Mouse (Mus musculus) heart, postnatal 0 days (tissue): Measurements from ENCODE around the gene Gabarapl1. TPM values are rescaled to one million over a fixed set of nuclear protein-coding genes. Genes with fewer than 3 reads are reported as not detected.

Experiments
- ATAC-seq: fragments of 200-750 bp; cut with Nextera tagmentation; 2 replicates; pipeline ENCODE4 v1.8.0; 2017; ENCODE audit warnings: low read depth, moderate number of reproducible peaks, moderate library complexity; ENCODE audit not compliant: insufficient read depth
- DNase-seq: peaks from one replicate; pipeline ENCODE4 v3.0.0-alpha.2; 2016; ENCODE audit warnings: low spot score
- H3K27ac ChIP-seq: fragments of 300-500 bp; sonication (generic); 2 replicates; pipeline ENCODE4 v1.5.1; 2014; ENCODE audit warnings: low read depth, mild to moderate bottlenecking
- H3K27me3 ChIP-seq: fragments of 300-500 bp; sonication (generic); 2 replicates; pipeline ENCODE4 v1.6.1; 2014; ENCODE audit warnings: low read length, mixed read lengths; ENCODE audit not compliant: control insufficient read depth, insufficient read depth
- H3K36me3 ChIP-seq: fragments of 300-500 bp; sonication (generic); replicated peaks from 2 replicates; pipeline ENCODE4 v1.6.1; 2014; ENCODE audit warnings: low read length, mixed read lengths; ENCODE audit not compliant: control insufficient read depth, insufficient read depth
- H3K4me1 ChIP-seq: fragments of 300-500 bp; sonication (generic); 2 replicates; pipeline ENCODE4 v1.6.1; 2014; ENCODE audit warnings: antibody characterized with exemption; ENCODE audit not compliant: control insufficient read depth, insufficient read depth
- H3K4me2 ChIP-seq: fragments of 300-500 bp; sonication (generic); 2 replicates; pipeline ENCODE4 v1.6.1; 2014; ENCODE audit warnings: low read depth, mild to moderate bottlenecking, low read length, moderate library complexity
- H3K4me3 ChIP-seq: fragments of 300-500 bp; sonication (generic); 2 replicates; pipeline ENCODE4 v1.5.1; 2014; ENCODE audit warnings: low read depth, low read length
- H3K9ac ChIP-seq: fragments of 300-500 bp; sonication (generic); replicated peaks from 2 replicates; pipeline ENCODE4 v1.6.1; 2014; ENCODE audit warnings: low read depth, low read length, mixed read lengths
- H3K9me3 ChIP-seq: fragments of 300-500 bp; sonication (generic); replicated peaks from 2 replicates; pipeline ENCODE4 v1.6.1; 2016; ENCODE audit warnings: low read length; ENCODE audit not compliant: control insufficient read depth
- CTCF ChIP-seq: IDR thresholded peaks from 2 replicates; pipeline ENCODE4 v1.5.1; 2016; ENCODE audit warnings: antibody characterized with exemption, control low read depth, low read depth
- EP300 ChIP-seq: IDR thresholded peaks from 2 replicates; pipeline ENCODE4 v1.6.1; 2016; ENCODE audit warnings: antibody characterized with exemption, low read depth
- WGBS: fragments of 180-500 bp; shearing (Covaris S2); extraction: QIAGEN DNeasy Blood & Tissue Kit; methylation state at CpG from one replicate; pipeline ENCODE4 v1.1.7; 2014; 5-methylcytosine and 5-hydroxymethylcytosine counted together
- polyA plus RNA-seq: library from polyadenylated mRNA; unstranded; fragments of >200 nt; fragmentation: Nextera tagmentation; extraction: Ambion mirVana; gene quantifications from 2 replicates; pipeline ENCODE4 v1.2.1, GENCODE M21; 2015
- total RNA-seq: library from RNA; depleted of rRNA; stranded (reverse); fragments of >200 nt; gene quantifications from 2 replicates; pipeline ENCODE4 v1.2.3, GENCODE M21; 2014; ENCODE audit warnings: low replicate concordance

The Gabarapl1 gene
- total and polyA plus RNA-seq, 2 experiments from 2014 or later = 41.8 to 73.2 TPM

DNA sequence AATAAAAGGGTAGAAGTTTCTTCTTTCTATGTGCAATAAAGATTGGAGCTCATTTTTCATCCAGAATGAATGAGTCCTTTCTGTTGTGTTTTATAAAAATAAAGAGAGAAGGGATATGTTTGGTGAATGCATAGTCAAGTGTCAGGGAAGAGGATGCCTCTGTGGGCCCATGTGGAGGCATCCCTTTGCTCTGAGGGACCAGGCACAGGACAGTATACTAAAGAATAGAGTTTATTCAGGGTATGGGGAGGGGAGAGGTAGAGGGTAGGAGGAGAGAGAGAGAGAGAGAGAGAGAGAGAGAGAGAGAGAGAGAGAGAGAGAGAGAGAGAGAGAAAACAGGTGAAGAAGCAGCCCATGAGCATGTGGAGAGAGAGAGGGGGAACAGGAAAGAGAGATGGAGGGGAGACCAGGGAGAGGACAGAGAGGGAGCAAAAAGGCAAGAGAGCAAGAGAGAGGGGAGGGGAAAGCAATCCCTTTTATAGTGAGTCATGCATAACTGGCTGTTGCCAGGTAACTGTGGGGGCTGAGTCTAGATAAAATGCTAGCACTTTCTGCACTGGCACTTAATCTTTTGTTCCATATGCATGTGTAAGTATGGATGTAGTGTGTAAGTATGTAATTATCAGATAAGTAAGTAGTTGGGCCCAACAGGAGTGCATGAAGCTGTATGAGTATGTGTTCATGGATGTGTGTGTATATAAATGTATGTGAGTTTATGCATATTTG is 24.5 kb downstream of the Gabarapl1 start:
- no peaks in the 10 kb centered on the region for H3K27me3 ChIP-seq
- TF ChIP-seq EP300 (no peak), CTCF (no peak)
- no peak overlapping the region for H3K4me2 ChIP-seq
- DNase-seq = no peak
- no peak overlapping the region for H3K27ac ChIP-seq
- H3K36me3 ChIP-seq = no peaks in the 10 kb centered on the region
- ATAC-seq = no peak
- no peak overlapping the region for H3K9ac ChIP-seq
- H3K4me1 ChIP-seq = no peaks in the 10 kb centered on the region
- H3K4me3 ChIP-seq = no peak overlapping the region
- no peaks in the 10 kb centered on the region for H3K9me3 ChIP-seq

DNA sequence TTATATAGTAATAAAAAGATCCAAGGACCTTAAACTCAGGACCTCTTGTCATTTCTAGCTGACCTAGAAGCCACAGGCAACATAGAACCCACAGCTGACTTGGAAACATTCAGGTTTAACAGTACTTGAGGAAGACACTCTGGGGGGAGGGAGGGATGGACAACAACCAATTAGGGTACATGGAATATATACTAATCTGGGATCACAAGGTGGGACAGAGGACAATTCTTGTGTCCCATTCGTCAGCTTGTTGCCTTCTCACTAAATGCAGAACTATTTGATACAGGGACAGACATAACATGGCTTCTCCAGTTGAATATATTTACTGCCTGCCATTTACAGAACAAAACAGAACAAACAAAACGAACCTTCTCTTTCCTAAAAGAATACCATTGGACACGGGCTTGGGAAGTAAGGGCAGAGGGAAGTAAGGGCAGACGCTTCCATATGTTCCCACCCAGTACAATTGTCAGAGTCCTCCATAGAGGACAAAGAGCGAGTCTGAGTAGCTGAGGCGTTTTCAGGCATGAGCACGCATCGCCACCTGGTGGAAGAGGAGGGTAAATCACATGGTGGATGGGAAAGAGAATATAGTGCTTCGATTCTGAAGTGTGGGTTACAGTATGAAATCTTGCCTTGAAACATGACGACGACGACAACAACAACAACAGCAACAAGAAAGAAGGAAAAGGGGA is 26.1 kb downstream of the Gabarapl1 start:
- no peak for TF ChIP-seq EP300
- TF ChIP-seq CTCF = peak; percentile 97
- Histone ChIP-seq H3K27me3 (no peaks in the 10 kb centered on the region), H3K9ac (no peak overlapping the region), H3K27ac (no peak overlapping the region), H3K4me3 (no peak overlapping the region), H3K4me1 (no peaks in the 10 kb centered on the region), H3K36me3 (no peaks in the 10 kb centered on the region), H3K9me3 (no peaks in the 10 kb centered on the region), H3K4me2 (no peak overlapping the region)
- DNase-seq = peak; percentile 56
- peak; percentile 70 for ATAC-seq
- WGBS = 16% methylated on average over 12 of the region's 12 CpGs

DNA sequence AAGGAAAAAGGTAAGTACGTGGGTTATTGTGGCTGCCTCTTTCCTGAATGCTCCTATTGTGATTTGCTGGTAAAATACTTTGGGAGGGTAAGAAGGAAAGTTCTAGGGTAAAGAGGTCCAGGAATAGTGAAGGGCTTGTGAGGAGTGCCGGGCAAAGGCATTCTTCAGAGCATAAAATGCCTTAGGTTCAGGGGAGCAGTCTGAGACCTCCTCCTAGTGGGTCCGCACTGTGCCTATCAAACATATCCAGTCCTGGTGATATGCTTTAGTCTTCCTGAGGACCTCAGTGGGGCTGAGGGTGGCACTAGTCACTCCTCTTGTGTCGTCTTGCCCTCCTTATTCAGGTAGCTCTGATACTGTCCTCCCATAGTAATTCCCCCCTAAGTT is 26.7 kb downstream of the Gabarapl1 start:
- no peak for TF ChIP-seq EP300
- TF ChIP-seq CTCF = no peak
- Histone ChIP-seq H3K36me3 (no peaks in the 10 kb centered on the region), H3K27ac (no peak overlapping the region), H3K4me2 (no peak overlapping the region), H3K4me3 (no peak overlapping the region), H3K9me3 (no peaks in the 10 kb centered on the region), H3K4me1 (no peaks in the 10 kb centered on the region), H3K9ac (no peak overlapping the region), H3K27me3 (no peaks in the 10 kb centered on the region)
- ATAC-seq (no peak), DNase-seq (no peak)
- 43% methylated on average over 4 of the region's 4 CpGs for WGBS

DNA sequence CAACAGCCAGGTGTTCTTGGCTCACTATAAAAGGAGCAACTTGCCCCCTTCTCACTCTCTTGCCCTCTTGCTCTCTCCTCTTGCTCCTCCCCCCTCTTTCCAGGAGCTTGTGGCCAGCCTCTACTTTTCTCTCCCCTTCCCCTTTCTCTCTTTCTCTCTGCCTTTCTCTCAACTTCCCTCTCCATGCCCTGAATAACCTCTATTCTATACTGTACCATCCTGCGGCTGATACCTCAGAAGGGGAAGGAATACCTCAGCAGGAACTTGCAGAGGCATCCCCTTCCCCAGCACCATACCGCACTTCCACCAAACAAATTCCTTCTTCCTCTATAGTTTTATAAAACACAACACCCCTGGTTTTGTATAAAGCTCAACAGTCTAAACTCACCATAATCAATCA is 32.3 kb downstream of the Gabarapl1 start:
- DNase-seq (no peak), ATAC-seq (no peak)
- WGBS = 72% methylated on average over 2 of the region's 2 CpGs
- Histone ChIP-seq H3K9ac (no peak overlapping the region), H3K9me3 (no peaks in the 10 kb centered on the region), H3K27me3 (no peaks in the 10 kb centered on the region), H3K4me2 (no peak overlapping the region), H3K36me3 (no peaks in the 10 kb centered on the region), H3K4me3 (no peak overlapping the region), H3K4me1 (no peaks in the 10 kb centered on the region), H3K27ac (no peak overlapping the region)
- TF ChIP-seq CTCF (no peak), EP300 (no peak)

- WGBS = 6% methylated on average over 2 of the region's 2 CpGs
- ATAC-seq (no peak), DNase-seq (no peak)
- TF ChIP-seq EP300 = no peak
- TF ChIP-seq CTCF = no peak
- H3K9me3 ChIP-seq = no peaks in the 10 kb centered on the region
- no peaks in the 10 kb centered on the region for H3K36me3 ChIP-seq
- no peak overlapping the region for H3K27ac ChIP-seq
- no peaks in the 10 kb centered on the region for H3K27me3 ChIP-seq
- no peak overlapping the region for H3K9ac ChIP-seq
- H3K4me3 ChIP-seq = no peak overlapping the region
- H3K4me1 ChIP-seq = no peaks in the 10 kb centered on the region
- no peak overlapping the region for H3K4me2 ChIP-seq
These were observed 42.4 kb downstream of the Gabarapl1 start for GRCm38 (mm10) chr6:129575315-129575714.
